Mouse (Mus musculus): Measurements from ENCODE around the gene Itsn1.

DNA sequence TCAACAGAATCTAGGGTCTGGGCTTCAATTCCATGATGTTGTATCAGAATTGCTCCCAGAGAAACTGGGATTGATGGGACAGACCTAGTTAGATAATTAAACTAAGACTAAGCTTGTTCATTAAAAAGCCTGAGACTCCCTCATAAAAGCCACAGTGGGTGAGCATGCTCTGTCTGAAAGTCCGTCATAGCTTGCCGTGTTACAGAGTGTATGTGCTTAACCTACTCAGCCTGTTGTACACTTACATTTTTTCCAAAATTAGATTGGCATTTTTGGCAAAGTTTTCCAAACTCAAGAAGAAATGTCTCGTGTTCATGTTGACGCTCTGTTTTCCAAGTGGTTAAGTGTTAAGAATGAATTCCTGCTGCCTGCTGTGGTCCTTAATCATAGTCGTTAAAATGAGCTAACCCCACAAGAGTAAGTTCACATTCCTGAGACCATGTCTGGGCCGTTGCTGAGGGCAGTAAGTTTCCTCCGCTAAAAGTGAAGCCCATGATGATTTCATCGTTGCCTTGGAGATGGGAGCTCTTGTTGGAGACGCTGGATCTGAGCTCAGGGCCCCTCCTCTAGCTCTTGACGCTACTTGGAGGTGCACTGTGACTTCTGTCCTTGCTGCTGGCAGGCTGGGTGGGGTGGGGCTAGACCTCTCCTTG, 117.1 kb downstream of the Itsn1 start:
- TF ChIP-seq CTCF (IDR thresholded peaks at IDR 0.05; ENCODE audit: insufficient read depth, low read depth, low read length), result no peak
- TF ChIP-seq POLR2A (IDR thresholded peaks at IDR 0.05; ENCODE audit: insufficient read depth, low read depth, low read length), result no peak
